Comparison of ENCODE assay signal across 8 mouse cellular contexts in the genomic region with DNA sequence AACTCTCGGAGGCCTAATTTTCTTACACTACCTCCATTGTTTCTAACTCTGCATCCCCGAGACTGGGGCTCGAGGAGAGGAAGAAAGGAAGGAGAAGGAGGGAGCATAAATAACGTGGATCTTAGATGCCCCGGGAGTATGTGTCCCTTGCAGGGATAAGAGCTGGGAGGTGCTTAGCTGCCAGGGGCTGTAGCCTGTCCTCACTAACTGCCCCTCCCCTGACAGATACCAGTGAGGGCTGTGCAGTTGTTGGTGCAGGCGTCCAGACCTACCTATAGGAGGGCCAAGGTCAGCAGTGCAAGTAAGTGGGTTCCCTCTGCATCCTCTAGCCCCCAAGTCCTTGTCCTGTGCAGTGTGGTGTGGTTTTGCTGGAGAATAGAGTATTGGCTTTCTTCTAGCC. TPM values are rescaled to one million over a fixed set of nuclear protein-coding genes. Genes with fewer than 3 reads are reported as not detected.
DNase-seq lines count a peak whose midpoint lies in the region; ATAC-seq and TF ChIP-seq lines count a peak whose summit lies in the region.

No protein-coding gene starts in this region.

- DNase-seq in forebrain, embryonic 11.5 days (ENCODE audit: low spot score) = no peak
- DNase-seq in lung, adult 2 months = peak; percentile 46
- DNase-seq in lung, adult 18-20 months = no peak
- no peak for DNase-seq in cerebellum, adult 11-12 months
- DNase-seq in adrenal gland, adult (ENCODE audit: inconsistent age in 2 of 2, low spot score in 1 of 2) = no peak

- no peaks in the 10 kb centered on the region for H3K36me3 ChIP-seq in forebrain, embryonic 12.5 days (replicated peaks)
- no peaks in the 10 kb centered on the region for H3K36me3 ChIP-seq in forebrain, embryonic 11.5 days (ENCODE audit: control insufficient read depth, insufficient read depth, low read length)
- no peaks in the 10 kb centered on the region for H3K36me3 ChIP-seq in limb, embryonic 15.5 days
- H3K36me3 ChIP-seq in stomach, embryonic 16.5 days (ENCODE audit: control insufficient read depth, insufficient read depth, low read length) = no peaks in the 10 kb centered on the region

- peaks cover 58% of the 10 kb centered on the region for H3K4me1 ChIP-seq in forebrain, embryonic 12.5 days
- H3K4me1 ChIP-seq in forebrain, embryonic 11.5 days (replicated peaks; ENCODE audit: control insufficient read depth, insufficient read depth, low read length) = peaks cover 20% of the 10 kb centered on the region; the same call in 1 of the 2 replicates
- H3K4me1 ChIP-seq in lung, adult 2 months (ENCODE audit: control insufficient read depth, insufficient read depth, low read length) = no peaks in the 10 kb centered on the region
- peaks cover 37% of the 10 kb centered on the region for H3K4me1 ChIP-seq in limb, embryonic 15.5 days
- H3K4me1 ChIP-seq in stomach, embryonic 16.5 days (ENCODE audit: control insufficient read depth, insufficient read depth, low read length) = peaks cover 8% of the 10 kb centered on the region

- ATAC-seq in forebrain, embryonic 12.5 days (ENCODE audit: low FRiP score) = no peak
- no peak for ATAC-seq in forebrain, embryonic 11.5 days (replicated peaks; ENCODE audit: low FRiP score)
- no peak for ATAC-seq in limb, embryonic 15.5 days (ENCODE audit: insufficient number of reproducible peaks, low FRiP score, low TSS enrichment, low read depth)
- no peak for ATAC-seq in stomach, embryonic 16.5 days (ENCODE audit: insufficient read depth, low FRiP score)

- WGBS in forebrain, embryonic 12.5 days = 3% methylated on average over 6 of the region's 6 CpGs
- WGBS in forebrain, embryonic 11.5 days = 2% methylated on average over 6 of the region's 6 CpGs
- WGBS in lung, adult 2 months = 17% methylated on average over 6 of the region's 6 CpGs
- WGBS in limb, embryonic 15.5 days = 28% methylated on average over 6 of the region's 6 CpGs
- 19% methylated on average over 6 of the region's 6 CpGs for WGBS in stomach, embryonic 16.5 days

- no peak overlapping the region for H3K27ac ChIP-seq in forebrain, embryonic 12.5 days
- no peak overlapping the region for H3K27ac ChIP-seq in forebrain, embryonic 11.5 days (ENCODE audit: low read depth, low read length)
- no peak overlapping the region for H3K27ac ChIP-seq in limb, embryonic 15.5 days
- H3K27ac ChIP-seq in stomach, embryonic 16.5 days (ENCODE audit: low read length) = no peak overlapping the region

- no peak for TF ChIP-seq CTCF in lung, adult 2 months (IDR thresholded peaks at IDR 0.05; ENCODE audit: insufficient read depth, low read length)

- H3K4me2 ChIP-seq in forebrain, embryonic 12.5 days = peak overlapping the region; percentile 47
- H3K4me2 ChIP-seq in forebrain, embryonic 11.5 days (ENCODE audit: low read depth, low read length, severe bottlenecking) = no peak overlapping the region
- peak overlapping the region; percentile 45 for H3K4me2 ChIP-seq in limb, embryonic 15.5 days
- H3K4me2 ChIP-seq in stomach, embryonic 16.5 days (ENCODE audit: low read depth, low read length) = peak overlapping the region; percentile 48; the same call in 1 of the 2 replicates

- TF ChIP-seq POLR2A in lung, adult 2 months (IDR thresholded peaks at IDR 0.05; ENCODE audit: borderline replicate concordance, extremely low read depth, low read depth, low read length) = no peak

- peaks cover 95% of the 10 kb centered on the region for H3K27me3 ChIP-seq in forebrain, embryonic 12.5 days
- peaks cover 86% of the 10 kb centered on the region for H3K27me3 ChIP-seq in forebrain, embryonic 11.5 days (ENCODE audit: control insufficient read depth, insufficient read depth, low read length)
- H3K27me3 ChIP-seq in limb, embryonic 15.5 days = peaks cover 87% of the 10 kb centered on the region
- H3K27me3 ChIP-seq in stomach, embryonic 16.5 days (ENCODE audit: control insufficient read depth, insufficient read depth, low read length) = peaks cover 89% of the 10 kb centered on the region

- no peaks in the 10 kb centered on the region for H3K9me3 ChIP-seq in forebrain, embryonic 12.5 days
- H3K9me3 ChIP-seq in forebrain, embryonic 11.5 days (ENCODE audit: control insufficient read depth, low read length) = no peaks in the 10 kb centered on the region
- H3K9me3 ChIP-seq in limb, embryonic 15.5 days = no peaks in the 10 kb centered on the region
- no peaks in the 10 kb centered on the region for H3K9me3 ChIP-seq in stomach, embryonic 16.5 days (replicated peaks; ENCODE audit: control insufficient read depth, low read length)

- H3K4me3 ChIP-seq in forebrain, embryonic 12.5 days (replicated peaks) = peak overlapping the region; percentile 53; the same call in 1 of the 2 replicates
- no peak overlapping the region for H3K4me3 ChIP-seq in forebrain, embryonic 11.5 days (ENCODE audit: low read depth, low read length)
- H3K4me3 ChIP-seq in lung, adult 2 months (replicated peaks; ENCODE audit: extremely low read depth, low read depth, low read length) = peak overlapping the region; percentile 51
- peak overlapping the region; percentile 67 for H3K4me3 ChIP-seq in limb, embryonic 15.5 days
- peak overlapping the region; percentile 58 for H3K4me3 ChIP-seq in stomach, embryonic 16.5 days (replicated peaks; ENCODE audit: low read length)

- H3K9ac ChIP-seq in forebrain, embryonic 12.5 days = no peak overlapping the region
- H3K9ac ChIP-seq in forebrain, embryonic 11.5 days (ENCODE audit: low read length) = no peak overlapping the region
- H3K9ac ChIP-seq in limb, embryonic 15.5 days = no peak overlapping the region
- no peak overlapping the region for H3K9ac ChIP-seq in stomach, embryonic 16.5 days (ENCODE audit: low read length)

RNA-seq across cellular contexts. Expression of gene Irx2, which starts 3.7 kb away (rescaled TPM):
- polyA plus RNA-seq in forebrain, embryonic 12.5 days (2016; fragmentation: Nextera tagmentation; extraction: Ambion mirVana) = 3.6 and 6.5 TPM in 2 replicates
- polyA plus RNA-seq in forebrain, embryonic 11.5 days (2014; fragmentation: Nextera tagmentation; extraction: Ambion mirVana) = 3.4 and 3.7 TPM in 2 replicates
- 62.3 and 147 TPM in 2 replicates for polyA plus RNA-seq in lung, adult 2 months (2012; rRNA removed)
- 27.7 and 32.9 TPM in 2 replicates for polyA plus RNA-seq in limb, embryonic 15.5 days (2015; fragmentation: Nextera tagmentation; extraction: Ambion mirVana)
- 1.1 and 1.8 TPM in 2 replicates for polyA plus RNA-seq in stomach, embryonic 16.5 days (2015; fragmentation: Nextera tagmentation; extraction: Ambion mirVana)
